Mouse (Mus musculus) layer of hippocampus, adult 9-10 months (tissue): Measurements from ENCODE around the gene Tssk4.

Experiments used
- DNase-seq: peaks from one replicate; pipeline ENCODE4 v3.0.0; 2022; ENCODE audit warnings: low spot score

The Tssk4 gene

GRCm38 (mm10) chr14:55643060-55643907, 6.7 kb upstream of the Tssk4 start, which contains the start of gene Tm9sf1:
Gene Tm9sf1, minus strand, starts transcription at chr14:55643806.
- peak; percentile 79 for DNase-seq

- DNase-seq, result no peak
Measured at GRCm38 (mm10) chr14:55644261-55644888, 5.6 kb upstream of the Tssk4 start.

- DNase-seq, result no peak
Measured at GRCm38 (mm10) chr14:55651528-55651927, 1.5 kb downstream of the Tssk4 start.

- DNase-seq, result no peak
Measured at GRCm38 (mm10) chr14:55656935-55657334, 7.0 kb downstream of the Tssk4 start.

GRCm38 (mm10) chr14:55658011-55658410, 8.0 kb downstream of the Tssk4 start:
- no peak for DNase-seq

GRCm38 (mm10) chr14:55659960-55660573, 10.1 kb downstream of the Tssk4 start, which contains the start of gene Mdp1:
Gene Mdp1, minus strand, starts transcription at chr14:55660508.
- DNase-seq, result peak; percentile 44

GRCm38 (mm10) chr14:55660636-55661035, 10.7 kb downstream of the Tssk4 start:
- no peak for DNase-seq

GRCm38 (mm10) chr14:55671486-55671832, 21.5 kb downstream of the Tssk4 start:
- peak; percentile 24 for DNase-seq

GRCm38 (mm10) chr14:55671833-55672740, 22.1 kb downstream of the Tssk4 start, which contains the start of the genes Gmpr2 and Nedd8:
Gene Gmpr2, plus strand, starts transcription at chr14:55671941.
Gene Nedd8, minus strand, starts transcription at chr14:55672124.
- peak; percentile 94 for DNase-seq

- no peak for DNase-seq
Measured at GRCm38 (mm10) chr14:55672741-55673060, 22.7 kb downstream of the Tssk4 start.

- DNase-seq, result no peak
Measured at GRCm38 (mm10) chr14:55677615-55678014, 27.6 kb downstream of the Tssk4 start.

- DNase-seq, result peak; percentile 90
Measured at GRCm38 (mm10) chr14:55681160-55682117, 31.5 kb downstream of the Tssk4 start, which contains the start of gene Tinf2. Gene Tinf2, minus strand, starts transcription at chr14:55681820.

- DNase-seq, result no peak
Measured at GRCm38 (mm10) chr14:55682118-55682493, 32.1 kb downstream of the Tssk4 start.

- DNase-seq, result no peak
Measured at GRCm38 (mm10) chr14:55689433-55689832, 39.4 kb downstream of the Tssk4 start.

GRCm38 (mm10) chr14:55697226-55697625, 47.2 kb downstream of the Tssk4 start:
- DNase-seq, result no peak

GRCm38 (mm10) chr14:55701131-55701530, 51.1 kb downstream of the Tssk4 start:
- no peak for DNase-seq
